Mouse (Mus musculus) bone marrow macrophage, adult 2 months (primary cell): ENCODE data around the gene Zfp64.

ENCODE experiments used
- CTCF ChIP-seq: IDR thresholded peaks from 2 replicates; pipeline ENCODE4 v1.5.1; 2012; ENCODE audit warnings: low read depth, mild to moderate bottlenecking, low read length, moderate library complexity
- POLR2A ChIP-seq: IDR thresholded peaks from 2 replicates; pipeline ENCODE4 v1.6.1; 2012; ENCODE audit warnings: mild to moderate bottlenecking, low read depth, low read length, borderline replicate concordance

DNA sequence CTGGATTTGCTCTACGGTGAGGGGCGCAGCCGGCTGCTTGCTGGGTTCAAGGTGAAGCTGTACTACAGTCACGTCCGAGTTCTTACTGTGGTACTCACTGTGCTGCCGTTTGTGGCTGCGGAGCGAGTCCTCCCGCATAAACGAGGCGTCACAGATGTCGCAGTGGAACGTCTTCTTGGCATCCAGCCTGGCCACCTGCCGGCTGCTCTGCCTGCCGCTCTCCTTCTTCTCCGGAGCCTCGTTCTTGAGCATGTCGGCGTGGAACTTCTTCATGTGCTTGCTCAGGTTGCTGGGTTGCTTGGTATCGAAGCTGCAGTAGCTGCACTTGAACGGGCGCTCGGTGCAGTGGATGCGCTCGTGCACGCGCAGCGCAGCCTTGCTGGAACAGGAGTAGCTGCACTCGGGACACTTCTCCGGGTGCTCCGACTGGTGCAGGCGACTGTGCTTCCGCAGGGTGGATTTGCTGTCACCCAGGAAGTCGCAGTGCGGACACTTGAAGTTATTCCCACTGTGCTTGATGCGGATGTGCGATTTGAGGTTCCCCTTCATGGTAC is 29.1 kb downstream of the Zfp64 start:
- TF ChIP-seq CTCF (no peak), POLR2A (no peak)
